Mouse (Mus musculus) cerebellum, adult 2 months (tissue): ENCODE data around the gene Gng7. TPM values are rescaled to one million over a fixed set of nuclear protein-coding genes. Genes with fewer than 3 reads are reported as not detected.

Experiments
- DNase-seq, 2 experiments: peaks; one replicate each; pipeline ENCODE4 v3.0.0; 2021
- H3K27ac ChIP-seq: fragments of 200-500 bp; 2 replicates; pipeline ENCODE4 v1.5.1; 2012; ENCODE audit warnings: low read length, control low read depth, inconsistent platforms; ENCODE audit not compliant: insufficient read depth
- H3K27me3 ChIP-seq: fragments of 200-500 bp; 2 replicates; pipeline ENCODE4 v1.6.1; 2012; ENCODE audit warnings: inconsistent platforms, mild to moderate bottlenecking, low read length, moderate library complexity; ENCODE audit not compliant: control insufficient read depth, insufficient read depth
- H3K4me1 ChIP-seq: fragments of 200-500 bp; 2 replicates; pipeline ENCODE4 v1.6.1; 2011; ENCODE audit warnings: low read length; ENCODE audit not compliant: control insufficient read depth, insufficient read depth
- H3K4me3 ChIP-seq: fragments of 200-500 bp; replicated peaks from 2 replicates; pipeline ENCODE3; 2011; ENCODE audit warnings: mild to moderate bottlenecking, low read depth, low read length, control low read depth; ENCODE audit not compliant: insufficient read depth
- CTCF ChIP-seq: fragments of 200-500 bp; IDR thresholded peaks from 2 replicates; pipeline ENCODE4 v1.5.1; 2011; ENCODE audit warnings: low read depth, mild to moderate bottlenecking, control low read depth, low read length, moderate library complexity, borderline replicate concordance; ENCODE audit not compliant: insufficient read depth
- POLR2A ChIP-seq: fragments of 200-500 bp; IDR thresholded peaks from 2 replicates; pipeline ENCODE4 v1.6.1; 2011; ENCODE audit warnings: low read length, control low read depth, borderline replicate concordance; ENCODE audit not compliant: insufficient read depth
- WGBS: fragments of 180-500 bp; shearing (Covaris S2); methylation state at CpG from one replicate; pipeline ENCODE4 v1.1.7; 2018; 5-methylcytosine and 5-hydroxymethylcytosine counted together
- polyA plus RNA-seq: library from polyadenylated mRNA; depleted of rRNA; stranded (reverse); fragments of >200 nt; gene quantifications from 2 replicates; pipeline ENCODE4 v1.2.3, GENCODE M21; 2012

The Gng7 gene
- polyA plus RNA-seq, 1 experiment = 23.0 TPM

GRCm38 (mm10) chr10:80989446-80989845 lies 25.3 kb downstream of the Gng7 start:
- WGBS = 76% methylated on average over 6 of the region's 6 CpGs
- peaks cover 4% of the 10 kb centered on the region for H3K4me1 ChIP-seq

GRCm38 (mm10) chr10:80987709-80988441 lies 26.9 kb downstream of the Gng7 start:
- TF ChIP-seq POLR2A (no peak), CTCF (peak; percentile 99)
- 16% methylated on average over 10 of the region's 10 CpGs for WGBS
- peak; percentile 82 to 85 for DNase-seq
- no peaks in the 10 kb centered on the region for H3K27me3 ChIP-seq
- H3K27ac ChIP-seq = no peak overlapping the region
- H3K4me3 ChIP-seq = no peak overlapping the region
- peaks cover 4% of the 10 kb centered on the region for H3K4me1 ChIP-seq

More at GRCm38 (mm10) chr10:80989446-80989845, 25.3 kb downstream of the Gng7 start:
- Histone ChIP-seq H3K4me3 (no peak overlapping the region), H3K27me3 (no peaks in the 10 kb centered on the region), H3K27ac (no peak overlapping the region)
- no peak for TF ChIP-seq POLR2A
- TF ChIP-seq CTCF = no peak
- DNase-seq = no peak

GRCm38 (mm10) chr10:80986754-80987153 lies 28.0 kb downstream of the Gng7 start:
- H3K4me1 ChIP-seq = peaks cover 4% of the 10 kb centered on the region
- TF ChIP-seq POLR2A (no peak), CTCF (no peak)
- no peak for DNase-seq
- no peak overlapping the region for H3K4me3 ChIP-seq
- H3K27me3 ChIP-seq = no peaks in the 10 kb centered on the region
- WGBS = 67% methylated on average over 6 of the region's 6 CpGs
- no peak overlapping the region for H3K27ac ChIP-seq

- WGBS = 32% methylated on average over 13 of the region's 13 CpGs
- Histone ChIP-seq H3K27me3 (no peaks in the 10 kb centered on the region), H3K27ac (no peak overlapping the region), H3K4me1 (peaks cover 4% of the 10 kb centered on the region), H3K4me3 (peak overlapping the region; percentile 53)
- TF ChIP-seq POLR2A = no peak
- no peak for DNase-seq
These were observed 28.6 kb downstream of the Gng7 start for GRCm38 (mm10) chr10:80985970-80986701.

GRCm38 (mm10) chr10:80985241-80985969 lies 29.3 kb downstream of the Gng7 start:
- Histone ChIP-seq H3K27me3 (no peaks in the 10 kb centered on the region), H3K27ac (0 out of 2 replicates have a peak overlapping the region, but pooled peaks have one; percentile 12), H3K4me1 (peaks cover 4% of the 10 kb centered on the region), H3K4me3 (peak overlapping the region; percentile 53)
- 6% methylated on average over 37 of the region's 37 CpGs for WGBS
- DNase-seq = peak; percentile 67
- TF ChIP-seq CTCF = no peak
- no peak for TF ChIP-seq POLR2A

GRCm38 (mm10) chr10:80984223-80984622 lies 30.5 kb downstream of the Gng7 start:
- no peak overlapping the region for H3K27ac ChIP-seq
- 94% methylated on average over 12 of the region's 12 CpGs for WGBS
- no peak for DNase-seq
- H3K4me3 ChIP-seq = no peak overlapping the region
- H3K27me3 ChIP-seq = no peaks in the 10 kb centered on the region
- peaks cover 4% of the 10 kb centered on the region for H3K4me1 ChIP-seq
- TF ChIP-seq CTCF = no peak
- TF ChIP-seq POLR2A = no peak

- no peaks in the 10 kb centered on the region for H3K27me3 ChIP-seq
- no peak overlapping the region for H3K4me3 ChIP-seq
- peaks cover 4% of the 10 kb centered on the region for H3K4me1 ChIP-seq
- 80% methylated on average over 4 of the region's 4 CpGs for WGBS
- DNase-seq = no peak
- no peak for TF ChIP-seq POLR2A
- TF ChIP-seq CTCF = no peak
- H3K27ac ChIP-seq = no peak overlapping the region
These were observed 32.4 kb downstream of the Gng7 start for GRCm38 (mm10) chr10:80982381-80982780.

- no peak overlapping the region for H3K4me3 ChIP-seq
- no peak overlapping the region for H3K27ac ChIP-seq
- WGBS = 35% methylated on average over 7 of the region's 7 CpGs
- no peak for DNase-seq
- no peaks in the 10 kb centered on the region for H3K27me3 ChIP-seq
- TF ChIP-seq CTCF = no peak
- peaks cover 4% of the 10 kb centered on the region for H3K4me1 ChIP-seq
These were observed 33.1 kb downstream of the Gng7 start for GRCm38 (mm10) chr10:80981564-80982112.
